Mouse (Mus musculus) heart, postnatal 0 days (tissue): ENCODE data around the gene Cdkn1a. TPM values are rescaled to one million over a fixed set of nuclear protein-coding genes. Genes with fewer than 3 reads are reported as not detected.
"Not testable (repeated sequence)": the region's sequence is repeated elsewhere in the genome, so short reads cannot be mapped to it uniquely, and the experiment has no call there.

Experiments used
- ATAC-seq: fragments of 200-750 bp; cut with Nextera tagmentation; 2 replicates; pipeline ENCODE4 v1.8.0; 2017; ENCODE audit warnings: low read depth, moderate number of reproducible peaks, moderate library complexity; ENCODE audit not compliant: insufficient read depth
- DNase-seq: peaks from one replicate; pipeline ENCODE4 v3.0.0-alpha.2; 2016; ENCODE audit warnings: low spot score
- H3K27ac ChIP-seq: fragments of 300-500 bp; sonication (generic); 2 replicates; pipeline ENCODE4 v1.5.1; 2014; ENCODE audit warnings: low read depth, mild to moderate bottlenecking
- H3K27me3 ChIP-seq: fragments of 300-500 bp; sonication (generic); 2 replicates; pipeline ENCODE4 v1.6.1; 2014; ENCODE audit warnings: low read length, mixed read lengths; ENCODE audit not compliant: control insufficient read depth, insufficient read depth
- H3K36me3 ChIP-seq: fragments of 300-500 bp; sonication (generic); replicated peaks from 2 replicates; pipeline ENCODE4 v1.6.1; 2014; ENCODE audit warnings: low read length, mixed read lengths; ENCODE audit not compliant: control insufficient read depth, insufficient read depth
- H3K4me1 ChIP-seq: fragments of 300-500 bp; sonication (generic); 2 replicates; pipeline ENCODE4 v1.6.1; 2014; ENCODE audit warnings: antibody characterized with exemption; ENCODE audit not compliant: control insufficient read depth, insufficient read depth
- H3K4me2 ChIP-seq: fragments of 300-500 bp; sonication (generic); 2 replicates; pipeline ENCODE4 v1.6.1; 2014; ENCODE audit warnings: low read depth, mild to moderate bottlenecking, low read length, moderate library complexity
- H3K4me3 ChIP-seq: fragments of 300-500 bp; sonication (generic); 2 replicates; pipeline ENCODE4 v1.5.1; 2014; ENCODE audit warnings: low read depth, low read length
- H3K9ac ChIP-seq: fragments of 300-500 bp; sonication (generic); replicated peaks from 2 replicates; pipeline ENCODE4 v1.6.1; 2014; ENCODE audit warnings: low read depth, low read length, mixed read lengths
- H3K9me3 ChIP-seq: fragments of 300-500 bp; sonication (generic); replicated peaks from 2 replicates; pipeline ENCODE4 v1.6.1; 2016; ENCODE audit warnings: low read length; ENCODE audit not compliant: control insufficient read depth
- CTCF ChIP-seq: IDR thresholded peaks from 2 replicates; pipeline ENCODE4 v1.5.1; 2016; ENCODE audit warnings: antibody characterized with exemption, control low read depth, low read depth
- EP300 ChIP-seq: IDR thresholded peaks from 2 replicates; pipeline ENCODE4 v1.6.1; 2016; ENCODE audit warnings: antibody characterized with exemption, low read depth
- WGBS: fragments of 180-500 bp; shearing (Covaris S2); extraction: QIAGEN DNeasy Blood & Tissue Kit; methylation state at CpG from one replicate; pipeline ENCODE4 v1.1.7; 2014; 5-methylcytosine and 5-hydroxymethylcytosine counted together
- polyA plus RNA-seq: library from polyadenylated mRNA; unstranded; fragments of >200 nt; fragmentation: Nextera tagmentation; extraction: Ambion mirVana; gene quantifications from 2 replicates; pipeline ENCODE4 v1.2.1, GENCODE M21; 2015
- total RNA-seq: library from RNA; depleted of rRNA; stranded (reverse); fragments of >200 nt; gene quantifications from 2 replicates; pipeline ENCODE4 v1.2.3, GENCODE M21; 2014; ENCODE audit warnings: low replicate concordance

Gene Cdkn1a
- total and polyA plus RNA-seq, 2 experiments from 2014 or later: 16.7 to 48.2 TPM

DNA sequence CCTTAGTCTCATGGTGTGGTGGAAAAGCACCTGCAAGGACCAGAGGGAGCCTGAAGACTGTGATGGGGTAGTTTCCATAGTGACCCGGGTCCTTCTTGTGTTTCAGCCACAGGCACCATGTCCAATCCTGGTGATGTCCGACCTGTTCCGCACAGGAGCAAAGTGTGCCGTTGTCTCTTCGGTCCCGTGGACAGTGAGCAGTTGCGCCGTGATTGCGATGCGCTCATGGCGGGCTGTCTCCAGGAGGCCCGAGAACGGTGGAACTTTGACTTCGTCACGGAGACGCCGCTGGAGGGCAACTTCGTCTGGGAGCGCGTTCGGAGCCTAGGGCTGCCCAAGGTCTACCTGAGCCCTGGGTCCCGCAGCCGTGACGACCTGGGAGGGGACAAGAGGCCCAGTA, 7.5 kb downstream of the Cdkn1a start:
- no peaks in the 10 kb centered on the region for H3K9me3 ChIP-seq
- no peak overlapping the region for H3K9ac ChIP-seq
- TF ChIP-seq CTCF (no peak), EP300 (no peak)
- H3K4me2 ChIP-seq: no peak overlapping the region
- no peak overlapping the region for H3K27ac ChIP-seq
- no peaks in the 10 kb centered on the region for H3K27me3 ChIP-seq
- no peaks in the 10 kb centered on the region for H3K4me1 ChIP-seq
- peaks cover 23% of the 10 kb centered on the region for H3K36me3 ChIP-seq
- no peak overlapping the region for H3K4me3 ChIP-seq
- ATAC-seq (no peak), DNase-seq (no peak)
- WGBS: 93% methylated on average over 24 of the region's 24 CpGs

DNA sequence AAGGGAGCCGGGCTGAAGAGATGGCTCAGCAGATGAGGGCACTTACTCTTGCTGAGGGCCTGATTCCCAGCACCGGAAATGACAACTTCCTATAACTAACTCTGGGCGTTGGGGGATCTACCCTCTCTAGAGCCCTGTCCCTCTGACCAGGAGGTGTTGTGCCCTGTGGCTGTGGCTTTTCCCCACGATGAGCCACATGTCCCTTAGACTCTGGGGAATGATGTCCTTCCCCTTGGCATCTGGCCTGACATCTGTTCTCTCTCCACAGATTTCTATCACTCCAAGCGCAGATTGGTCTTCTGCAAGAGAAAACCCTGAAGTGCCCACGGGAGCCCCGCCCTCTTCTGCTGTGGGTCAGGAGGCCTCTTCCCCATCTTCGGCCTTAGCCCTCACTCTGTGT, 8.3 kb downstream of the Cdkn1a start:
- H3K9ac ChIP-seq: no peak overlapping the region
- TF ChIP-seq CTCF: no peak
- no peak for TF ChIP-seq EP300
- no peaks in the 10 kb centered on the region for H3K9me3 ChIP-seq
- ATAC-seq: no peak
- no peak overlapping the region for H3K4me2 ChIP-seq
- no peak overlapping the region for H3K27ac ChIP-seq
- H3K4me1 ChIP-seq: no peaks in the 10 kb centered on the region
- no peaks in the 10 kb centered on the region for H3K27me3 ChIP-seq
- DNase-seq: no peak
- WGBS: 77% methylated on average over 8 of the region's 8 CpGs
- peaks cover 23% of the 10 kb centered on the region for H3K36me3 ChIP-seq
- no peak overlapping the region for H3K4me3 ChIP-seq

DNA sequence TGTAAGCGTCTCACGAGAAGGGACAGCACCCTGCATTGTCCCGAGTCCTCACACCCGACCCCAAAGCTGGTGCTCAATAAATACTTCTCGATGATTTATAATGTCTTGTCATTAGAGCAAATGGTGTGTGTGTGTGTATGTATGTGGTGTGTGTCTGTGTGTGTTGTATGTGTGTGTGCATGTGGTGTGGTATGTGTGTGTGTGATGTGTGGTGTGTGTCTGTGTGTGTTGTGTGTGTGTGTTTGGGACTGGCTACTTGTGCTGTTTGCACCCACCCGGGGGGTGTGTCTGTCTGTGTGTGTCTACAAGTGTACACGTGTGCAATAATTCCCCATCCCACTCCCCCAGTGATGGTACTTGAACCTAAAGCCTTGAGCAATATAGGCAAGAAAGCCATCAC, 9.9 kb downstream of the Cdkn1a start:
- Histone ChIP-seq H3K36me3 (peaks cover 23% of the 10 kb centered on the region), H3K27me3 (no peaks in the 10 kb centered on the region), H3K4me2 (no peak overlapping the region), H3K9ac (no peak overlapping the region), H3K27ac (no peak overlapping the region), H3K9me3 (no peaks in the 10 kb centered on the region), H3K4me3 (no peak overlapping the region), H3K4me1 (no peaks in the 10 kb centered on the region)
- WGBS: 86% methylated on average over 7 of the region's 7 CpGs
- ATAC-seq: no peak
- no peak for DNase-seq
- TF ChIP-seq CTCF (no peak), EP300 (no peak)

DNA sequence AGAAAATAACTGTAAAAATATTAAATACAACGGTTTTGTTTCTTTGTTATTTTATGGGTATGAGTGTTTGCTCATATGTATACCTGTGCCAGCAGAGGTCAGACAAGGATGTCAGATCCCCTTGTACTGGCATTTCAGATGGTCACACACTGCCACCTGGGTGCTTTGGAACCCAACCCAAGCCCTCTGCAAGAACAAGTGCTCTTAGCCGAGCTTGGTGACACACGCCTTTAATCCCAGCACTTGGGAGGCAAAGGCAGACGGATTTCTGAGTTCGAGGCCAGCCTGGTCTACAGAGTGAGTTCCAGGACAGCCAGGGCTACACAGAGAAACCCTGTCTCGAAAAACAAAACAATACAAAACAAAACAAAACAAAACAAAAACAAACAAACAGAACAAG, 19.6 kb downstream of the Cdkn1a start:
- H3K36me3 ChIP-seq, DNase-seq, H3K4me1 ChIP-seq, H3K9ac ChIP-seq, H3K4me2 ChIP-seq, H3K4me3 ChIP-seq, H3K9me3 ChIP-seq, ATAC-seq, H3K27ac ChIP-seq, H3K27me3 ChIP-seq: not testable (repeated sequence)
- 68% methylated on average over 6 of the region's 6 CpGs for WGBS

DNA sequence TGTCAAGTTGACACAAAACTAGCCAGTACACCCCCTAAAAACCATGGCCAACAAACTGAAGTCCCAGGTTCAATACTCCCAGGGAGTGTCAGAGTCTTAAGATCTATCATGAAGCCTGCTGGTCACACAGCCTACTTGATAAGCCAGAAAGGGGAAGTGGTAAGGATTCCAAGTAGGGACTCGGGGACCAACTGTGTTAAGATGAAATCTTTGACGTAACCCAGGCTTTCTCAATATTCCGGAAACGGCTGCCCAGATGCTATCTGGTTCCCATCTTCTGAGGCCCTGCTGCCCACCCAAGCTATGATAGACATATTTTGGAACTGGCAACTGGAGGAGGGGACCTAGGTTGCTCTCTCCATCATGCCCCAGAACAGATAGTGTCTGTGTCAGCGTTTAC, 20.6 kb downstream of the Cdkn1a start:
- H3K9me3 ChIP-seq: no peaks in the 10 kb centered on the region
- no peaks in the 10 kb centered on the region for H3K4me1 ChIP-seq
- H3K27me3 ChIP-seq: no peaks in the 10 kb centered on the region
- 66% methylated on average over 5 of the region's 5 CpGs for WGBS
- H3K4me2 ChIP-seq: no peak overlapping the region
- TF ChIP-seq CTCF (no peak), EP300 (no peak)
- ATAC-seq (no peak), DNase-seq (no peak)
- no peak overlapping the region for H3K9ac ChIP-seq
- H3K4me3 ChIP-seq: no peak overlapping the region
- no peaks in the 10 kb centered on the region for H3K36me3 ChIP-seq
- H3K27ac ChIP-seq: no peak overlapping the region

DNA sequence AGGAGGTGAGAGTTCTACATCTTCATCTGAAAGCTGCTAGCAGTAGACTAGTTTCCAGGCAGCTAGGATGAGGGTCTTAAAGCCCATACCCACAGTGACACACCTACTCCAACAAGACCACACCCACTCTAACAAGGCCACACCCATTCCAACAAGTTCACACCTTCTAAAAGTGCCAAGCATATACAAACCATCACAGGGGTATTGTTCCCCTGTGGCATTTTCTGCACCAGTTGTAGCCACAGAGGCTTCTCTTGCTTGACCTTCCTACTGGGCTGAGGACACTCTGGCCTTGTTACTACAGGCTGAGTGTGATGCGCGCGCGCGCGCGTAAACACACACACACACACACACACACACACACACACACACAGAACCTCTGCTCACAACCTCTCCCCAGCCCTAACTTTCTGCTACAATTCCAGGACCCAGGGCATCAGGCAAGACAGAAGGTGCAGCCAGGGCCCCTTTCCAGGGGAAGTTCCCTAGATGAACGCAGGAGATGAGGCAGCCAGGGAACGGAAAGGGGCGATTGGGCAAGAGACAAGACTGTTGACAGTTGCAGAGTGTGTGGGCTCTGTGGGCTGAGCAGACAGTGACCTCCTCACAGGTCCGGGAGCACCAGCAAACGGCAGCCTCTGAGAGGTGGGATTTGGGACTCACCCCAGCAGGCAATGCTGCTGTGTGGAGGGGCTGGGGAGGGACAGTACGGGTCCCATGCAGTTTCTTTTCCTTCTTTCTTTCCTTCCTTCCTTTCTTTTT, 23.0 kb downstream of the Cdkn1a start, which contains the start of gene Rab44:
TSS of gene Rab44 (plus strand) at position 555 of the 762 bp plus-strand sequence.
- H3K9me3 ChIP-seq: no peaks in the 10 kb centered on the region
- H3K4me3 ChIP-seq: no peak within 1 kb of the TSS
- H3K27ac ChIP-seq: no peak within 1 kb of the TSS
- no peaks in the 10 kb centered on the region for H3K27me3 ChIP-seq
- DNase-seq: no peak
- WGBS: 78% methylated on average over 13 of the region's 13 CpGs
- H3K36me3 ChIP-seq: no peaks in the 10 kb centered on the region
- no peaks in the 10 kb centered on the region for H3K4me1 ChIP-seq
- no peak within 1 kb of the TSS for H3K9ac ChIP-seq
- H3K4me2 ChIP-seq: no peak within 1 kb of the TSS
- ATAC-seq: no peak
- no peak for TF ChIP-seq EP300
- no peak for TF ChIP-seq CTCF
